Mouse (Mus musculus) ES-Bruce4 (cell line): ENCODE data around the gene App. TPM values are rescaled to one million over a fixed set of nuclear protein-coding genes. Genes with fewer than 3 reads are reported as not detected.

ENCODE experiments used
- H3K27ac ChIP-seq: 2 replicates; pipeline ENCODE4 v1.5.1; 2012; ENCODE audit warnings: low read length, inconsistent platforms; ENCODE audit not compliant: insufficient read depth
- H3K27me3 ChIP-seq: 2 replicates; pipeline ENCODE4 v1.6.1; 2012; ENCODE audit warnings: mild to moderate bottlenecking, low read length, inconsistent platforms; ENCODE audit not compliant: control insufficient read depth, poor library complexity, insufficient read depth, severe bottlenecking
- H3K36me3 ChIP-seq: 2 replicates; pipeline ENCODE4 v1.6.1; 2012; ENCODE audit warnings: inconsistent platforms, mild to moderate bottlenecking, low read length, moderate library complexity; ENCODE audit not compliant: control insufficient read depth, poor library complexity, insufficient read depth, severe bottlenecking
- H3K4me1 ChIP-seq: one replicate; pipeline ENCODE4 v1.8.1; 2011; ENCODE audit warnings: low read length; ENCODE audit not compliant: control insufficient read depth, insufficient read depth
- H3K4me3 ChIP-seq: 2 replicates; pipeline ENCODE4 v1.5.1; 2011; ENCODE audit warnings: low read depth, mild to moderate bottlenecking, low read length
- H3K9ac ChIP-seq: 2 replicates; pipeline ENCODE4 v1.6.1; 2012; ENCODE audit warnings: low read depth, mild to moderate bottlenecking, inconsistent platforms; ENCODE audit not compliant: poor library complexity, severe bottlenecking
- H3K9me3 ChIP-seq: replicated peaks from 2 replicates; pipeline ENCODE4 v1.6.1; 2012; ENCODE audit warnings: mild to moderate bottlenecking, low read length, inconsistent platforms; ENCODE audit not compliant: control insufficient read depth, poor library complexity, insufficient read depth, severe bottlenecking
- CTCF ChIP-seq: IDR thresholded peaks from one replicate; pipeline ENCODE4 v1.8.1; 2011; ENCODE audit warnings: low read depth, low read length
- EP300 ChIP-seq: IDR thresholded peaks from 2 replicates; pipeline ENCODE4 v1.6.1; 2011; ENCODE audit warnings: low read depth, low read length; ENCODE audit not compliant: insufficient read depth
- POLR2A ChIP-seq: IDR thresholded peaks from one replicate; pipeline ENCODE4 v1.8.1; 2011; ENCODE audit warnings: low read length; ENCODE audit not compliant: insufficient read depth
- polyA plus RNA-seq: library from polyadenylated mRNA; stranded (reverse); fragments of >200 nt; gene quantifications from 2 replicates; pipeline ENCODE4 v1.2.4, GENCODE M21; 2011; ENCODE audit warnings: low read depth; ENCODE audit not compliant: missing spikeins, insufficient read depth, insufficient read length

Gene App
- polyA plus RNA-seq, 1 experiment, result 89.3 TPM

- TF ChIP-seq EP300, result no peak
- no peak for TF ChIP-seq CTCF
- TF ChIP-seq POLR2A, result no peak
- Histone ChIP-seq H3K27ac (no peak overlapping the region), H3K4me1 (no peaks in the 10 kb centered on the region), H3K9ac (no peak overlapping the region), H3K36me3 (no peaks in the 10 kb centered on the region), H3K27me3 (no peaks in the 10 kb centered on the region), H3K9me3 (no peaks in the 10 kb centered on the region), H3K4me3 (no peak overlapping the region)
Observed at GRCm38 (mm10) chr16:84989476-84989875, 184.1 kb downstream of the App start.

DNA sequence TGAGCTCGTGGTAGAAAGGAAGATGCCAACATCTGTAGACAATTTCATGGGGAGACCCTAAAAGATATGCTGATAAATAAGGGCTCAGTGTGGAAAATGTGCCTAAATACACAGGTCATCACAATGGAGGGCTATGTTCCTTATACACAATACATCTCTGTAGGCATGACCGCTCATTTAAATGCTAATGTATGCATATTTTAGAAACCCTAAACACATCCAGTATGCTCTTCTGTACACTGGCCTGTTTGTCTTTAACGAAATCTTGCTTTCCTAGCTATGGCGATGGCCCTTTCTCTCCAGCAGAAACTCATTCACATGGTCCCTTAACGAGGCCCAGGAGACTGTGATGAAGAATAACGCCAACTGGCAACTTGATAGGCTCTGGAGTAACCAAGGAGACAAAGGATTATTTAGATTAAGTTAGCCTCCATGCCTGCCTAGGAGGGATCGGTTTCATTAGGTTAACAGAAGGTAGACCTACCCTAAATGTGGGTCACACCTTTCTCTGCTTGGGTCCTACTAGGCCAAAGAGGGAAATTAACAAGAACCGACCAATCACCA is 185.8 kb downstream of the App start:
- no peaks in the 10 kb centered on the region for H3K4me1 ChIP-seq

GRCm38 (mm10) chr16:84986016-84986631 is 187.4 kb downstream of the App start:
- H3K27me3 ChIP-seq, result no peaks in the 10 kb centered on the region
- no peaks in the 10 kb centered on the region for H3K4me1 ChIP-seq
- no peak overlapping the region for H3K27ac ChIP-seq
- H3K4me3 ChIP-seq, result no peak overlapping the region
- H3K36me3 ChIP-seq, result no peaks in the 10 kb centered on the region
- no peak for TF ChIP-seq CTCF
- no peak for TF ChIP-seq EP300
- no peak for TF ChIP-seq POLR2A
- no peaks in the 10 kb centered on the region for H3K9me3 ChIP-seq
- H3K9ac ChIP-seq, result no peak overlapping the region

More for the DNA sequence above, 185.8 kb downstream of the App start:
- no peak for TF ChIP-seq POLR2A
- TF ChIP-seq EP300, result no peak
- no peak for TF ChIP-seq CTCF
- H3K27me3 ChIP-seq, result no peaks in the 10 kb centered on the region
- no peak overlapping the region for H3K9ac ChIP-seq
- H3K36me3 ChIP-seq, result no peaks in the 10 kb centered on the region
- no peak overlapping the region for H3K4me3 ChIP-seq
- no peaks in the 10 kb centered on the region for H3K9me3 ChIP-seq
- H3K27ac ChIP-seq, result no peak overlapping the region

DNA sequence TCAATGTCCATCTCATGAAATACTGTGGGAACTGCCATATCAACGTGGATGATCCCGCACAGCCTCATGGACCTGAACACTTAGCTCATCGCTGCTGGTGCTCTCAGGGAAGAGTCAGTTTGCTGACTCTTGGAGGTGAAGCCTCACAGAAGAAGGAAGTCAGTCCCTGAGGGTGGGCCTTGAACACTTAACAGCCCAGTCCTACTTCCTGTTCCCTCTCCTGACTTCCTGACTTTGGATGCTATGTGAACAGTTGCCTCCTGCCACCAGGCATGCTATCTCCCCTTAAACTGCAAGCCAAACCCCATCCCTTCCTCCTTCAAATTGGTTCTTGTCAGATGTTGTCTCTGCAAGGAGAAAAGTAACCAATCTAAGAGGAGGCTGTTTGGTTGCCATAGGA is 188.2 kb downstream of the App start:
- H3K27ac ChIP-seq, result no peak overlapping the region
- no peaks in the 10 kb centered on the region for H3K9me3 ChIP-seq
- TF ChIP-seq POLR2A (no peak), CTCF (no peak), EP300 (no peak)
- H3K4me1 ChIP-seq, result no peaks in the 10 kb centered on the region
- no peak overlapping the region for H3K9ac ChIP-seq
- no peak overlapping the region for H3K4me3 ChIP-seq
- no peaks in the 10 kb centered on the region for H3K36me3 ChIP-seq
- H3K27me3 ChIP-seq, result no peaks in the 10 kb centered on the region

- no peaks in the 10 kb centered on the region for H3K27me3 ChIP-seq
- TF ChIP-seq CTCF (no peak), EP300 (no peak), POLR2A (no peak)
Observed at GRCm38 (mm10) chr16:84983428-84983827, 190.1 kb downstream of the App start.

GRCm38 (mm10) chr16:84982589-84982988 is 191.0 kb downstream of the App start:
- H3K4me1 ChIP-seq, result no peaks in the 10 kb centered on the region

More at GRCm38 (mm10) chr16:84983428-84983827, 190.1 kb downstream of the App start:
- Histone ChIP-seq H3K9me3 (no peaks in the 10 kb centered on the region), H3K27ac (no peak overlapping the region), H3K4me3 (no peak overlapping the region), H3K4me1 (no peaks in the 10 kb centered on the region), H3K36me3 (no peaks in the 10 kb centered on the region), H3K9ac (no peak overlapping the region)

More at GRCm38 (mm10) chr16:84982589-84982988, 191.0 kb downstream of the App start:
- no peaks in the 10 kb centered on the region for H3K36me3 ChIP-seq
- H3K4me3 ChIP-seq, result no peak overlapping the region
- no peak overlapping the region for H3K27ac ChIP-seq
- no peak overlapping the region for H3K9ac ChIP-seq
- no peaks in the 10 kb centered on the region for H3K9me3 ChIP-seq
- no peaks in the 10 kb centered on the region for H3K27me3 ChIP-seq
- TF ChIP-seq EP300 (no peak), CTCF (no peak), POLR2A (no peak)
